Mouse (Mus musculus) midbrain, postnatal 0 days (tissue): Measurements from ENCODE around the gene Asic1. TPM values are rescaled to one million over a fixed set of nuclear protein-coding genes. Genes with fewer than 3 reads are reported as not detected.

ENCODE experiments used
- ATAC-seq: fragments of 200-750 bp; cut with Nextera tagmentation; 2 replicates; pipeline ENCODE4 v1.8.0; 2017; ENCODE audit warnings: moderate number of reproducible peaks, mild to moderate bottlenecking, moderate TSS enrichment, moderate library complexity; ENCODE audit not compliant: low FRiP score
- DNase-seq: peaks from one replicate; pipeline ENCODE4 v3.0.0-alpha.2; 2015; ENCODE audit warnings: low spot score
- H3K27ac ChIP-seq: fragments of 300-500 bp; sonication (generic); 2 replicates; pipeline ENCODE4 v1.5.1; 2014; ENCODE audit warnings: low read depth, mild to moderate bottlenecking, low read length, mixed read lengths
- H3K27me3 ChIP-seq: fragments of 300-500 bp; sonication (generic); 2 replicates; pipeline ENCODE4 v1.6.1; 2014; ENCODE audit warnings: low read length, control low read depth, mixed read lengths; ENCODE audit not compliant: insufficient read depth
- H3K36me3 ChIP-seq: fragments of 300-500 bp; sonication (generic); 2 replicates; pipeline ENCODE4 v1.6.1; 2014; ENCODE audit warnings: low read length, control low read depth, mixed read lengths; ENCODE audit not compliant: insufficient read depth
- H3K4me1 ChIP-seq: fragments of 300-500 bp; sonication (generic); 2 replicates; pipeline ENCODE4 v1.6.1; 2014; ENCODE audit warnings: mild to moderate bottlenecking, control low read depth, antibody characterized with exemption, low read length, mixed read lengths; ENCODE audit not compliant: insufficient read depth
- H3K4me2 ChIP-seq: fragments of 300-500 bp; sonication (generic); 2 replicates; pipeline ENCODE4 v1.6.1; 2014; ENCODE audit warnings: low read depth, mild to moderate bottlenecking, low read length, mixed read lengths; ENCODE audit not compliant: poor library complexity, severe bottlenecking
- H3K4me3 ChIP-seq: fragments of 300-500 bp; sonication (generic); 2 replicates; pipeline ENCODE4 v1.5.1; 2014; ENCODE audit warnings: low read depth, mild to moderate bottlenecking, low read length, moderate library complexity
- H3K9ac ChIP-seq: fragments of 300-500 bp; sonication (generic); replicated peaks from 2 replicates; pipeline ENCODE4 v1.6.1; 2014; ENCODE audit warnings: mild to moderate bottlenecking, low read length, moderate library complexity, mixed read lengths; ENCODE audit not compliant: poor library complexity, severe bottlenecking
- H3K9me3 ChIP-seq: fragments of 300-500 bp; sonication (generic); 2 replicates; pipeline ENCODE4 v1.6.1; 2016; ENCODE audit warnings: low read length, control low read depth
- CTCF ChIP-seq: IDR thresholded peaks from 2 replicates; pipeline ENCODE4 v1.5.1; 2016; ENCODE audit warnings: antibody characterized with exemption, mild to moderate bottlenecking
- whole genome bisulfite sequencing: fragments of 180-500 bp; shearing (Covaris S2); extraction: QIAGEN DNeasy Blood & Tissue Kit; methylation state at CpG from one replicate; pipeline ENCODE4 v1.1.7; 2014; 5-methylcytosine and 5-hydroxymethylcytosine counted together
- polyA plus RNA-seq: library from polyadenylated mRNA; unstranded; fragments of >200 nt; fragmentation: Nextera tagmentation; extraction: Ambion mirVana; gene quantifications from 2 replicates; pipeline ENCODE4 v1.2.1, GENCODE M21; 2015
- total RNA-seq: library from RNA; depleted of rRNA; stranded (reverse); fragments of >200 nt; gene quantifications from 2 replicates; pipeline ENCODE4 v1.2.3, GENCODE M21; 2014

Gene Asic1
- total and polyA plus RNA-seq, 2 experiments from 2014 or later = 42.1 to 150 TPM

DNA sequence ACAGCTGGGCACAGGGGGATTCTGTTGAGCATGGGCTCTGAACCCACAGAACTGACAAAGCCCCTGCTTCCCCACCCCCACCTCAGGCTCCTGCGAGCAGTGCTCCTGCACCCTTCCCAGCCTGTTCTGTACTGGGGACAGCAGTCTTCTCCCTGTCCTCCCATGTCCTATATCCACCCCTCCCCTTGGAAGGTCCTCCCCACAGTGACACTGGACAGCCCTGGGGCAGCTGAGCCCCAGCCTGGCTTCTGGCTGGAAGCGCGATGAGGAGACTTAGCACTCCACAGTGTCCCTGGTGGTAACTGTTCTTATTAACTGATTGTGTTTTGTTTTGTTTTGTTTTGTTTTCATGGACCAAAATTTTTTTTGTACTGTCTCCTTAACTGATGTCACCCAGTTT lies 43.4 kb downstream of the Asic1 start:
- no peak overlapping the region for H3K4me3 ChIP-seq
- 82% methylated on average over 3 of the region's 3 CpGs for WGBS
- no peaks in the 10 kb centered on the region for H3K9me3 ChIP-seq
- H3K27me3 ChIP-seq = no peaks in the 10 kb centered on the region
- DNase-seq (no peak), ATAC-seq (0 out of 2 replicates have a peak, but pooled peaks have one; percentile 12)
- H3K9ac ChIP-seq = no peak overlapping the region
- no peak overlapping the region for H3K27ac ChIP-seq
- H3K4me2 ChIP-seq = no peak overlapping the region
- H3K4me1 ChIP-seq = no peaks in the 10 kb centered on the region
- TF ChIP-seq CTCF = 0 out of 2 replicates have a peak, but pooled peaks have one; percentile 6
- H3K36me3 ChIP-seq = peaks cover 62% of the 10 kb centered on the region

DNA sequence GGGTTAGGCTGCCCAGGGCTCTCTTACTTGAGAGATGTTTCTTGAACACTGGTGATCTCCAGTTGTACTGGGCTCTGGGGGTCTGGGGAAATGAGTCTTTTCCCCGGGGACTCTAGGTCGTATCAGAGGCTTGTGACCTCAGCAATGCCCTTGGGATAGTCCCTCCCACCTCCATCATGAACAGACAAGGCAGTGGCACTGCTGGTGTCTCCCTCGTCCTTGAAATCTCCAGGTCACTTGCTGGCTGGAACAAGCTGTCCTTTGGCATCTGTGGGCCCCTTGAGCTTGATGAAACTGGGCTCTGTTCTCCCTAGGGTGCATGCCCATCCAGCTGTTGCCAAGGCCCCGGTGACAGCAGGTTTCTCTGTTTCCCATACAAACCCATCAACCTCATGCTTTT lies 44.0 kb downstream of the Asic1 start:
- TF ChIP-seq CTCF = no peak
- Histone ChIP-seq H3K36me3 (peaks cover 56% of the 10 kb centered on the region), H3K4me2 (no peak overlapping the region), H3K9me3 (no peaks in the 10 kb centered on the region), H3K4me3 (no peak overlapping the region), H3K9ac (no peak overlapping the region), H3K4me1 (no peaks in the 10 kb centered on the region), H3K27me3 (no peaks in the 10 kb centered on the region), H3K27ac (peak overlapping the region; percentile 26)
- ATAC-seq (no peak), DNase-seq (no peak)
- WGBS = 74% methylated on average over 4 of the region's 4 CpGs

DNA sequence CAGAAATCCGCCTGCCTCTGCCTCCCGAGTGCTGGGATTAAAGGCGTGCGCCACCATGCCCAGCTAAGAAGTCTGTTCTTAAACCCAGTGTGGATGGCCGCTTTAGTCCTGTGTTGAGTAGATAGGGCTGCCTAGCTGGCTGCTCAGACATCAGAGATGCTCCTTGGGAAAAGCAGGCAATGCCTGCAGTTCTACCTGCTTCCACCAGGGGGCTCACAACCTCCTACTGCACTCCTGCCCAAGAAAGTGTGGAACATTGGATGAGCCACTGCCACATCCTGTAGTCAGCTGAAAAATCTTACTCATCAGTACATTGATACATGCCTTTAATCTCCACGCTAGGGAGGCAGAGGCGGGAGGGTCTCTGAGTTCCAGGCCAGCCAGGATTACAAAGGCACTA lies 44.7 kb downstream of the Asic1 start:
- WGBS = 36% methylated on average over 6 of the region's 7 CpGs
- TF ChIP-seq CTCF = peak; percentile 98
- Histone ChIP-seq H3K27me3 (no peaks in the 10 kb centered on the region), H3K9ac (no peak overlapping the region), H3K27ac (peak overlapping the region; percentile 51), H3K9me3 (no peaks in the 10 kb centered on the region), H3K4me3 (no peak overlapping the region), H3K4me2 (no peak overlapping the region), H3K4me1 (no peaks in the 10 kb centered on the region), H3K36me3 (peaks cover 49% of the 10 kb centered on the region)
- DNase-seq (peak; percentile 87), ATAC-seq (peak; percentile 38; the same call in 1 of the 2 replicates)

DNA sequence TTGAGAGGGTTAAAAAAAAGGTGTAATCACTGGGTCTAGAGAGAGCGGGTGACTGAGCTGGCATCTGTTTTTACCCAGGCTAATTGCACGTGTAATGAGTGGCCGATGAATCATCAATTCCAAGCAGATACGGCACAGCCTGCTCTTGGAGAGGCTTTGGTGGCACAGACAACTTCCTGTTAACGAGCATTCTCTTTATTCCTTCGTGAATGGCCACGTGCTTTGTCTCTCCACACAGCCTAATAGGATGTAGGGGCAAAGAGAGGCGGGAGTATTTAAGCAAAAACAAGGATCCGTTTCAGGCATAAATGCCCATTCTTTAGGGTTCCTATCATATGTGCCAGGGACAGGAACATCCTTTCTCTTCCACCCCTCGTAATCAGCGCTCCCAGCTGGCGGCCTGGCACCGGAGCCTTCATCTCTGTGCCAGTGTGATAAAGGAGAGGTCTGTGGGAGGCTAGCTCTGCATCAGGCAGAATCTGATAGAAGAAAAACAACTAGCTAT lies 45.2 kb downstream of the Asic1 start:
- no peak for ATAC-seq
- Histone ChIP-seq H3K9ac (no peak overlapping the region), H3K9me3 (no peaks in the 10 kb centered on the region), H3K4me3 (no peak overlapping the region), H3K27me3 (no peaks in the 10 kb centered on the region), H3K4me1 (no peaks in the 10 kb centered on the region), H3K36me3 (peaks cover 45% of the 10 kb centered on the region), H3K4me2 (no peak overlapping the region), H3K27ac (peak overlapping the region; percentile 51)
- 55% methylated on average over 13 of the region's 13 CpGs for WGBS
- DNase-seq = peak; percentile 57
- TF ChIP-seq CTCF = no peak

DNA sequence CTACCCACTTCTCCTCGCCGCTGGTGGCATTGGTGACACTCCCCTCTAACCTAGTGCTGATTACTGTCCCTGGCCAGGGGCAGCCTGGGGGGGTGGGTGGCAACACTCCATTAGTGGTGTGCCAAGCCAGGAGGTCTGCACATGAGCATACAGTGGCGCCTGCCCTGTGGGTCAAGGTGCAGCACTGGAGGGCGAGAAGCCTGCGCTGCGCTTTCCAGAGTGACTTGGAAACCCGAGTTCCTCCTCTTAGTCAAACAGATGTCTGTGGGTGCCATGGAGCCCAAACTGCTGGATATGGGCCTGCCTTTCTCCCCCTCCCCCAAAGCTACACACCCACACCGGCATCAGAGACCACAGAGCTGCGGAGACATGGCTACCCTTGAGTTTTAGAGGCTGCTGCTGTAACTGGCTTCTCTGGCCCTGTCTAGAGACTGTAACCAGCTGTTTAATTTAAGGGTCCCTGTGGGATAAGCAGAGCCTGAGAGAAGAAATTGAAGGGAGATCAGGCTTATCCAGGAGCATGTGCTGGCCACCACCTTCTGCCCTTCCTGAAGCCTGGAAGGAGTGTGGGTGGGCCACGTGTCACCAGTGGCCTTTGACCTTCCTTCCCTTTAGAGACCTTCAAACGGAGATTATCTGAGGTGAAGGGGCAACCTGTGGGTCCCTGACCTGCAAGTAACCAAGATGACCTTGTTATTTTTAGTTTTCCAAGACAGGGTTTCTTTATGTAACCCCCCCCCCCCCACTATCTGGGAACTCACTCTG lies 46.0 kb downstream of the Asic1 start:
- Histone ChIP-seq H3K27ac (peak overlapping the region; percentile 51; the same call in 1 of the 2 replicates), H3K9ac (no peak overlapping the region), H3K9me3 (no peaks in the 10 kb centered on the region), H3K4me3 (no peak overlapping the region), H3K4me2 (no peak overlapping the region), H3K27me3 (no peaks in the 10 kb centered on the region), H3K4me1 (no peaks in the 10 kb centered on the region), H3K36me3 (peaks cover 42% of the 10 kb centered on the region)
- DNase-seq (no peak), ATAC-seq (no peak)
- WGBS = 77% methylated on average over 11 of the region's 11 CpGs
- no peak for TF ChIP-seq CTCF

DNA sequence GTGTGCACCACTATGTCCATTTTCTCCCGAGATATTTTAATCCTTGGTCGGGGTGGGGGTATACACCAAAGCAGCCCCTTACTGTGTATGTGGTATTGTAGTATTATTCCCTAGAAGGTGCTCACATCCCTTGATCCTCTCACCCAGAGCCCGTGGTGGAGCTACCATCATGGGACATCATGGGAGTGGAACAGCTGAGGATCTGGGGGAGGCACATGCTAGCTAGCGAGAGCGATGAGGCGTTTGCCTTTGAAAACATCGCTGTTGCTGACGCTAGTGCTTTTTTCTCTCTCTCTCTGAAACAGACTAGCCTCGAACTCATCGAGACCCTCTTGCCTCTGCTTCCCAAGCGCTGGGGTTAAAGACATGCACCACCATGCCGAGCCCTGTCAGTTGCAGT lies 46.6 kb downstream of the Asic1 start:
- ATAC-seq (no peak), DNase-seq (no peak)
- H3K4me3 ChIP-seq = no peak overlapping the region
- H3K4me2 ChIP-seq = no peak overlapping the region
- no peaks in the 10 kb centered on the region for H3K4me1 ChIP-seq
- H3K27ac ChIP-seq = no peak overlapping the region
- no peak for TF ChIP-seq CTCF
- no peak overlapping the region for H3K9ac ChIP-seq
- H3K9me3 ChIP-seq = no peaks in the 10 kb centered on the region
- peaks cover 35% of the 10 kb centered on the region for H3K36me3 ChIP-seq
- WGBS = 86% methylated on average over 12 of the region's 12 CpGs
- H3K27me3 ChIP-seq = no peaks in the 10 kb centered on the region
